Mouse (Mus musculus) midbrain, embryonic 16.5 days (tissue): ENCODE data around the gene Prss44. TPM values are rescaled to one million over a fixed set of nuclear protein-coding genes. Genes with fewer than 3 reads are reported as not detected.

Source experiments
- ATAC-seq: fragments of 200-750 bp; cut with Nextera tagmentation; 2 replicates; pipeline ENCODE4 v1.8.0; 2017; ENCODE audit warnings: moderate TSS enrichment
- H3K27ac ChIP-seq: fragments of 300-500 bp; sonication (generic); 2 replicates; pipeline ENCODE4 v1.5.1; 2014; ENCODE audit warnings: mild to moderate bottlenecking, low read length, mixed read lengths
- H3K27me3 ChIP-seq: fragments of 300-500 bp; sonication (generic); 2 replicates; pipeline ENCODE4 v1.6.1; 2014; ENCODE audit warnings: low read depth, low read length, mixed read lengths; ENCODE audit not compliant: control insufficient read depth, insufficient read depth
- H3K36me3 ChIP-seq: fragments of 300-500 bp; sonication (generic); 2 replicates; pipeline ENCODE4 v1.6.1; 2014; ENCODE audit warnings: mild to moderate bottlenecking, low read length, moderate library complexity, mixed read lengths; ENCODE audit not compliant: control insufficient read depth, insufficient read depth
- H3K4me1 ChIP-seq: fragments of 300-500 bp; sonication (generic); 2 replicates; pipeline ENCODE4 v1.6.1; 2014; ENCODE audit warnings: mild to moderate bottlenecking, low read length, mixed read lengths; ENCODE audit not compliant: control insufficient read depth, insufficient read depth
- H3K4me2 ChIP-seq: fragments of 300-500 bp; sonication (generic); 2 replicates; pipeline ENCODE4 v1.6.1; 2014; ENCODE audit warnings: mild to moderate bottlenecking, low read length, mixed read lengths
- H3K4me3 ChIP-seq: fragments of 300-500 bp; sonication (generic); 2 replicates; pipeline ENCODE4 v1.5.1; 2014; ENCODE audit warnings: low read depth, mild to moderate bottlenecking, low read length, moderate library complexity, mixed read lengths
- H3K9ac ChIP-seq: fragments of 300-500 bp; sonication (generic); 2 replicates; pipeline ENCODE4 v1.6.1; 2014; ENCODE audit warnings: low read depth, low read length, mixed read lengths
- H3K9me3 ChIP-seq: fragments of 300-500 bp; sonication (generic); replicated peaks from 2 replicates; pipeline ENCODE4 v1.6.1; 2014; ENCODE audit warnings: mild to moderate bottlenecking, low read length, mixed read lengths; ENCODE audit not compliant: control insufficient read depth, poor library complexity, severe bottlenecking
- WGBS: fragments of 180-500 bp; shearing (Covaris S2); extraction: QIAGEN DNeasy Blood & Tissue Kit; methylation state at CpG from one replicate; pipeline ENCODE4 v1.1.7; 2014; 5-methylcytosine and 5-hydroxymethylcytosine counted together
- polyA plus RNA-seq: library from polyadenylated mRNA; unstranded; fragments of >200 nt; fragmentation: Nextera tagmentation; extraction: Ambion mirVana; gene quantifications from 2 replicates; pipeline ENCODE4 v1.2.1, GENCODE M21; 2015

Prss44 gene
- polyA plus RNA-seq, 1 experiment from 2014 or later, result not detected

GRCm38 (mm10) chr9:110871030-110871429, 57.2 kb downstream of the Prss44 start:
- H3K4me2 ChIP-seq, result no peak overlapping the region
- H3K9ac ChIP-seq, result no peak overlapping the region
- H3K9me3 ChIP-seq, result no peaks in the 10 kb centered on the region
- H3K27ac ChIP-seq, result no peak overlapping the region
- peaks cover 3% of the 10 kb centered on the region for H3K27me3 ChIP-seq
- no peak overlapping the region for H3K4me3 ChIP-seq
- no peaks in the 10 kb centered on the region for H3K36me3 ChIP-seq
- H3K4me1 ChIP-seq, result peaks cover 22% of the 10 kb centered on the region
- 20% methylated on average over 7 of the region's 7 CpGs for WGBS
- ATAC-seq, result no peak

Other genes with a start within 250 kb of the Prss44 start
- gene Nradd, start 189.5 kb upstream of the Prss44 start, polyA plus RNA-seq, result 25.5 and 27.1 TPM in 2 replicates
- gene Nbeal2, start 159.8 kb upstream of the Prss44 start, polyA plus RNA-seq, result 5.2 and 6.1 TPM in 2 replicates
- 93.3 and 103 TPM in 2 replicates for gene Ccdc12, start 157.5 kb upstream of the Prss44 start, polyA plus RNA-seq
- 0.39 and 0.48 TPM in 2 replicates for gene Myl3, start 72.1 kb upstream of the Prss44 start, polyA plus RNA-seq
- gene Pth1r, start 66.8 kb upstream of the Prss44 start, polyA plus RNA-seq, result 6.1 and 8.0 TPM in 2 replicates
- gene Prss42, start 15.8 kb upstream of the Prss44 start, polyA plus RNA-seq, result not detected in 2 replicates
- gene Prss43, start 12.7 kb downstream of the Prss44 start, polyA plus RNA-seq, result not detected in 2 replicates
- gene Prss45, start 20.6 kb downstream of the Prss44 start, polyA plus RNA-seq, result 0.20 TPM in 1 of 2 replicates, not detected in the other
- gene Prss46, start 30.5 kb downstream of the Prss44 start, polyA plus RNA-seq, result not detected in 2 replicates
- gene Prss50, start 44.0 kb downstream of the Prss44 start, polyA plus RNA-seq, result 0.29 and 0.47 TPM in 2 replicates
- gene Als2cl, start 65.9 kb downstream of the Prss44 start, polyA plus RNA-seq, result 2.5 and 2.7 TPM in 2 replicates
- 4.0 and 5.7 TPM in 2 replicates for gene Tmie, start 66.1 kb downstream of the Prss44 start, polyA plus RNA-seq
- gene Fam240a, start 102.9 kb downstream of the Prss44 start, polyA plus RNA-seq, result not detected in 2 replicates
- not detected in 2 replicates for gene Tdgf1, start 132.2 kb downstream of the Prss44 start, polyA plus RNA-seq
- gene Lrrc2, start 137.6 kb downstream of the Prss44 start, polyA plus RNA-seq, result 0.29 and 1.2 TPM in 2 replicates
- 0.20 TPM in 1 of 2 replicates, not detected in the other for gene Rtp3, start 176.6 kb downstream of the Prss44 start, polyA plus RNA-seq
- gene Ltf, start 205.3 kb downstream of the Prss44 start, polyA plus RNA-seq, result 0.45 and 2.4 TPM in 2 replicates
- gene Ccrl2, start 243.5 kb downstream of the Prss44 start, polyA plus RNA-seq, result 1.2 and 1.4 TPM in 2 replicates